Mouse (Mus musculus) neural tube, embryonic 14.5 days (tissue): ENCODE data around the gene Rufy3. TPM values are rescaled to one million over a fixed set of nuclear protein-coding genes. Genes with fewer than 3 reads are reported as not detected.
A peak's percentile ranks its signal among the peaks of the same experiment; 100 is the strongest.

Experiments
- ATAC-seq: fragments of 200-750 bp; cut with Nextera tagmentation; 2 replicates; pipeline ENCODE4 v1.8.0; 2017; ENCODE audit warnings: low read depth, mild to moderate bottlenecking, moderate TSS enrichment, moderate library complexity
- H3K27ac ChIP-seq: fragments of 300-500 bp; sonication (generic); 2 replicates; pipeline ENCODE4 v1.5.1; 2014; ENCODE audit warnings: low read depth, mild to moderate bottlenecking, control low read depth, low read length, moderate library complexity, mixed read lengths
- H3K27me3 ChIP-seq: fragments of 300-500 bp; sonication (generic); 2 replicates; pipeline ENCODE4 v1.6.1; 2014; ENCODE audit warnings: low read length; ENCODE audit not compliant: control insufficient read depth, insufficient read depth
- H3K36me3 ChIP-seq: fragments of 300-500 bp; sonication (generic); 2 replicates; pipeline ENCODE4 v1.6.1; 2014; ENCODE audit warnings: low read length, mixed read lengths; ENCODE audit not compliant: control insufficient read depth, insufficient read depth
- H3K4me1 ChIP-seq: fragments of 300-500 bp; sonication (generic); 2 replicates; pipeline ENCODE4 v1.6.1; 2014; ENCODE audit warnings: low read length; ENCODE audit not compliant: control insufficient read depth, insufficient read depth
- H3K4me2 ChIP-seq: fragments of 300-500 bp; sonication (generic); 2 replicates; pipeline ENCODE4 v1.6.1; 2014; ENCODE audit warnings: mild to moderate bottlenecking, low read depth, low read length, control low read depth
- H3K4me3 ChIP-seq: fragments of 300-500 bp; sonication (generic); 2 replicates; pipeline ENCODE4 v1.5.1; 2014; ENCODE audit warnings: low read depth, low read length, control low read depth, mixed read lengths
- H3K9ac ChIP-seq: fragments of 300-500 bp; sonication (generic); replicated peaks from 2 replicates; pipeline ENCODE4 v1.6.1; 2014; ENCODE audit warnings: low read depth, mild to moderate bottlenecking, control low read depth, low read length, mixed read lengths
- H3K9me3 ChIP-seq: fragments of 300-500 bp; sonication (generic); 2 replicates; pipeline ENCODE4 v1.6.1; 2016; ENCODE audit warnings: low read length; ENCODE audit not compliant: control insufficient read depth
- WGBS: fragments of 180-500 bp; shearing (Covaris S2); extraction: QIAGEN DNeasy Blood & Tissue Kit; methylation state at CpG from one replicate; pipeline ENCODE4 v1.1.7; 2014; 5-methylcytosine and 5-hydroxymethylcytosine counted together
- polyA plus RNA-seq: library from polyadenylated mRNA; unstranded; fragments of >200 nt; fragmentation: Nextera tagmentation; extraction: Ambion mirVana; gene quantifications from 2 replicates; pipeline ENCODE4 v1.2.1, GENCODE M21; 2014

Gene Rufy3
- polyA plus RNA-seq, 1 experiment from 2014 or later = 300 TPM

- no peaks in the 10 kb centered on the region for H3K36me3 ChIP-seq
- H3K27me3 ChIP-seq = no peaks in the 10 kb centered on the region
- H3K9ac ChIP-seq = peak overlapping the region; percentile 39; the same call in 1 of the 2 replicates
- ATAC-seq = peak; percentile 72
- 8% methylated on average over 29 of the region's 29 CpGs for WGBS
- H3K27ac ChIP-seq = peak overlapping the region; percentile 77
- peak overlapping the region; percentile 49 for H3K4me2 ChIP-seq
- H3K4me3 ChIP-seq = peak overlapping the region; percentile 84
- H3K4me1 ChIP-seq = peaks cover 16% of the 10 kb centered on the region
- no peaks in the 10 kb centered on the region for H3K9me3 ChIP-seq
Observed at GRCm38 (mm10) chr5:88553271-88554085, 11.4 kb upstream of the Rufy3 start.

- peak; percentile 96 for ATAC-seq
- H3K27me3 ChIP-seq = no peaks in the 10 kb centered on the region
- H3K4me1 ChIP-seq = peaks cover 16% of the 10 kb centered on the region
- H3K27ac ChIP-seq = peak within 1 kb of the TSS; percentile 77
- no peaks in the 10 kb centered on the region for H3K9me3 ChIP-seq
- WGBS = under 1% methylated on average over 68 of the region's 76 CpGs
- no peaks in the 10 kb centered on the region for H3K36me3 ChIP-seq
- H3K9ac ChIP-seq = peak within 1 kb of the TSS; percentile 78
- H3K4me3 ChIP-seq = peak within 1 kb of the TSS; percentile 84
- peak within 1 kb of the TSS; percentile 96 for H3K4me2 ChIP-seq
Observed at GRCm38 (mm10) chr5:88554086-88554886, 10.6 kb upstream of the Rufy3 start, which contains the start of gene Utp3. Utp3 (plus strand) TSS chr5:88554462.

- no peak overlapping the region for H3K9ac ChIP-seq
- WGBS = 43% methylated on average over 1 of the region's 1 CpGs
- no peak overlapping the region for H3K4me3 ChIP-seq
- H3K4me2 ChIP-seq = no peak overlapping the region
- H3K27ac ChIP-seq = no peak overlapping the region
- H3K4me1 ChIP-seq = peaks cover 16% of the 10 kb centered on the region
- H3K36me3 ChIP-seq = no peaks in the 10 kb centered on the region
- ATAC-seq = no peak
- H3K9me3 ChIP-seq = no peaks in the 10 kb centered on the region
- H3K27me3 ChIP-seq = no peaks in the 10 kb centered on the region
Observed at GRCm38 (mm10) chr5:88558991-88559390, 5.8 kb upstream of the Rufy3 start.

GRCm38 (mm10) chr5:88561080-88561814 lies 3.6 kb upstream of the Rufy3 start:
- no peaks in the 10 kb centered on the region for H3K9me3 ChIP-seq
- peaks cover 5% of the 10 kb centered on the region for H3K4me1 ChIP-seq
- no peak for ATAC-seq
- no peaks in the 10 kb centered on the region for H3K27me3 ChIP-seq
- 87% methylated on average over 9 of the region's 9 CpGs for WGBS
- no peak overlapping the region for H3K9ac ChIP-seq
- no peak overlapping the region for H3K4me2 ChIP-seq
- no peaks in the 10 kb centered on the region for H3K36me3 ChIP-seq
- no peak overlapping the region for H3K27ac ChIP-seq
- H3K4me3 ChIP-seq = no peak overlapping the region

GRCm38 (mm10) chr5:88562863-88563780 lies 1.7 kb upstream of the Rufy3 start:
- H3K4me2 ChIP-seq = no peak overlapping the region
- no peak overlapping the region; the same call in 1 of the 2 replicates for H3K4me3 ChIP-seq
- H3K27me3 ChIP-seq = no peaks in the 10 kb centered on the region
- ATAC-seq = no peak
- no peaks in the 10 kb centered on the region for H3K9me3 ChIP-seq
- H3K9ac ChIP-seq = no peak overlapping the region
- H3K36me3 ChIP-seq = no peaks in the 10 kb centered on the region
- 0 out of 2 replicates have a peak, but pooled peaks cover 3% of the 10 kb centered on the region for H3K4me1 ChIP-seq
- H3K27ac ChIP-seq = no peak overlapping the region
- WGBS = 80% methylated on average over 8 of the region's 8 CpGs

DNA sequence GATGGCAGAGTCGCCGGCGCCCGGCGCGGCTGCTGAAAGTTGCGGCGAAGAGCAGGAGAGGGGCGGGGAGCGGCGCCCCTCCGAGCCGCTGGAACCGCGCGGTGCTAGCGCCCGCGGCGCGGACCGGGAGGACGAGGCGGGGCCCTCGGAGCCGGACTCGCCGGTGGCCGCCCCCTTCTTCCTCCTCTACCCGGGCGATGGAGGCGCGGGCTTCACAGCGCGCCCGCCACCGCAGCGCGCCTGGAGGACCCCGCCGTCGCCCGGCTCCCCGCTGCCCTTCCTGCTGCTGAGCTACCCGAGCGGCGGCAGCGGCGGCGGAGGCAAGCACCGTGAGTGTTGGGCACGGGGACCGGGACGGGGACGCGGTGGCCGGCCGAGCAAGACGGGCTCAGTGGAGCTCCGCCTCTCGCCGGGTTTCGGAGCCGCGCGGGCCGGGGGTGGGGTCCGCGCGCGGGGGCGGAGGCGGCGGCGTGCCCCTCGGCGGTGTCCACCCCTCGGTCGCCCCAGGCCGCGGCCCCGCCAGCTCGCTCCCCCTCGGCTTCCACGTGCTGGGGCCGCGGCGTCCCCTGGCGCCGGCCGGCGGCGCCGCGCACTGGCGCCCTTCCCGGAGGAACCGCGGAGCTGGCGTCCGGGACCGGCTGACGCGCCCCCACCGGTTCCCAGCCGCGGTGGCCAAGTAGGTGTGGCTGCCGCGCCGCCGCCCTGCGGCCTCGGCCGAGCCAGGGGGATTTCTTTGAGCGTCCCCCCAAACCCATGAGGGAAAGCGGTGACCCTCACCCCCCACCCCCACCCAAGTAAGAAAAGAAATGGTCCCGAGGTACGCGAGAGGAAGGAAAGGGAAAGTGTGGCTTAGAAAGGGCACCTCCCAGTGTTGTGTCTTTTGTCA lies 551 bp downstream of the Rufy3 start:
- peak overlapping the region; percentile 85 for H3K27ac ChIP-seq
- H3K4me2 ChIP-seq = peak overlapping the region; percentile 66
- H3K4me3 ChIP-seq = peak overlapping the region; percentile 88
- no peaks in the 10 kb centered on the region for H3K9me3 ChIP-seq
- 0 out of 2 replicates have a peak, but pooled peaks cover 3% of the 10 kb centered on the region for H3K4me1 ChIP-seq
- H3K27me3 ChIP-seq = no peaks in the 10 kb centered on the region
- WGBS = under 1% methylated on average over 45 of the region's 119 CpGs
- no peaks in the 10 kb centered on the region for H3K36me3 ChIP-seq
- ATAC-seq = peak; percentile 77
- H3K9ac ChIP-seq = peak overlapping the region; percentile 83

- Histone ChIP-seq H3K4me3 (peak overlapping the region; percentile 88), H3K9ac (peak overlapping the region; percentile 83), H3K4me1 (0 out of 2 replicates have a peak, but pooled peaks cover 3% of the 10 kb centered on the region), H3K36me3 (no peaks in the 10 kb centered on the region), H3K27ac (peak overlapping the region; percentile 85), H3K4me2 (peak overlapping the region; percentile 66), H3K9me3 (no peaks in the 10 kb centered on the region), H3K27me3 (no peaks in the 10 kb centered on the region)
- no peak; the same call in 1 of the 2 replicates for ATAC-seq
- 4% methylated on average over 14 of the region's 14 CpGs for WGBS
Observed at GRCm38 (mm10) chr5:88566034-88566841, 1.4 kb downstream of the Rufy3 start.
